Mouse (Mus musculus) ES-Bruce4 (cell line): ENCODE measurements around the gene Ilvbl. TPM values are rescaled to one million over a fixed set of nuclear protein-coding genes. Genes with fewer than 3 reads are reported as not detected.

Source experiments
- H3K27ac ChIP-seq: 2 replicates; pipeline ENCODE4 v1.5.1; 2012; ENCODE audit warnings: low read length, inconsistent platforms; ENCODE audit not compliant: insufficient read depth
- H3K27me3 ChIP-seq: 2 replicates; pipeline ENCODE4 v1.6.1; 2012; ENCODE audit warnings: mild to moderate bottlenecking, low read length, inconsistent platforms; ENCODE audit not compliant: control insufficient read depth, poor library complexity, insufficient read depth, severe bottlenecking
- H3K36me3 ChIP-seq: 2 replicates; pipeline ENCODE4 v1.6.1; 2012; ENCODE audit warnings: inconsistent platforms, mild to moderate bottlenecking, low read length, moderate library complexity; ENCODE audit not compliant: control insufficient read depth, poor library complexity, insufficient read depth, severe bottlenecking
- H3K4me1 ChIP-seq: one replicate; pipeline ENCODE4 v1.8.1; 2011; ENCODE audit warnings: low read length; ENCODE audit not compliant: control insufficient read depth, insufficient read depth
- H3K4me3 ChIP-seq: 2 replicates; pipeline ENCODE4 v1.5.1; 2011; ENCODE audit warnings: low read depth, mild to moderate bottlenecking, low read length
- H3K9ac ChIP-seq: 2 replicates; pipeline ENCODE4 v1.6.1; 2012; ENCODE audit warnings: low read depth, mild to moderate bottlenecking, inconsistent platforms; ENCODE audit not compliant: poor library complexity, severe bottlenecking
- H3K9me3 ChIP-seq: replicated peaks from 2 replicates; pipeline ENCODE4 v1.6.1; 2012; ENCODE audit warnings: mild to moderate bottlenecking, low read length, inconsistent platforms; ENCODE audit not compliant: control insufficient read depth, poor library complexity, insufficient read depth, severe bottlenecking
- CTCF ChIP-seq: IDR thresholded peaks from one replicate; pipeline ENCODE4 v1.8.1; 2011; ENCODE audit warnings: low read depth, low read length
- EP300 ChIP-seq: IDR thresholded peaks from 2 replicates; pipeline ENCODE4 v1.6.1; 2011; ENCODE audit warnings: low read depth, low read length; ENCODE audit not compliant: insufficient read depth
- POLR2A ChIP-seq: IDR thresholded peaks from one replicate; pipeline ENCODE4 v1.8.1; 2011; ENCODE audit warnings: low read length; ENCODE audit not compliant: insufficient read depth
- polyA plus RNA-seq: library from polyadenylated mRNA; stranded (reverse); fragments of >200 nt; gene quantifications from 2 replicates; pipeline ENCODE4 v1.2.4, GENCODE M21; 2011; ENCODE audit warnings: low read depth; ENCODE audit not compliant: missing spikeins, insufficient read depth, insufficient read length

Gene Ilvbl
- polyA plus RNA-seq, 1 experiment, result 16.7 TPM

GRCm38 (mm10) chr10:78592856-78593379 lies 18.8 kb downstream of the Ilvbl start:
- no peaks in the 10 kb centered on the region for H3K4me1 ChIP-seq
- TF ChIP-seq POLR2A, result no peak
- no peak for TF ChIP-seq CTCF
- no peak for TF ChIP-seq EP300

GRCm38 (mm10) chr10:78593736-78594135 lies 19.6 kb downstream of the Ilvbl start:
- H3K27me3 ChIP-seq, result no peaks in the 10 kb centered on the region
- H3K4me1 ChIP-seq, result no peaks in the 10 kb centered on the region
- H3K36me3 ChIP-seq, result no peaks in the 10 kb centered on the region
- H3K4me3 ChIP-seq, result no peak overlapping the region
- TF ChIP-seq EP300, result no peak
- no peak for TF ChIP-seq CTCF
- no peak for TF ChIP-seq POLR2A
- H3K9ac ChIP-seq, result no peak overlapping the region
- H3K27ac ChIP-seq, result no peak overlapping the region
- H3K9me3 ChIP-seq, result no peaks in the 10 kb centered on the region

More at GRCm38 (mm10) chr10:78592856-78593379, 18.8 kb downstream of the Ilvbl start:
- Histone ChIP-seq H3K36me3 (no peaks in the 10 kb centered on the region), H3K9me3 (no peaks in the 10 kb centered on the region), H3K27ac (no peak overlapping the region), H3K27me3 (no peaks in the 10 kb centered on the region), H3K9ac (no peak overlapping the region), H3K4me3 (no peak overlapping the region)

- TF ChIP-seq EP300 (no peak), CTCF (no peak), POLR2A (no peak)
- no peak overlapping the region for H3K9ac ChIP-seq
These were observed 20.0 kb downstream of the Ilvbl start for GRCm38 (mm10) chr10:78594157-78594556.

GRCm38 (mm10) chr10:78594566-78594965 lies 20.4 kb downstream of the Ilvbl start:
- Histone ChIP-seq H3K36me3 (no peaks in the 10 kb centered on the region), H3K4me3 (no peak overlapping the region), H3K27me3 (no peaks in the 10 kb centered on the region), H3K27ac (no peak overlapping the region), H3K4me1 (no peaks in the 10 kb centered on the region), H3K9ac (no peak overlapping the region), H3K9me3 (no peaks in the 10 kb centered on the region)
- TF ChIP-seq POLR2A, result no peak
- TF ChIP-seq CTCF, result no peak
- no peak for TF ChIP-seq EP300

More at GRCm38 (mm10) chr10:78594157-78594556, 20.0 kb downstream of the Ilvbl start:
- no peaks in the 10 kb centered on the region for H3K4me1 ChIP-seq
- no peaks in the 10 kb centered on the region for H3K36me3 ChIP-seq
- no peaks in the 10 kb centered on the region for H3K27me3 ChIP-seq
- no peaks in the 10 kb centered on the region for H3K9me3 ChIP-seq
- no peak overlapping the region for H3K4me3 ChIP-seq
- no peak overlapping the region for H3K27ac ChIP-seq

- TF ChIP-seq POLR2A, result no peak
- Histone ChIP-seq H3K4me3 (no peak overlapping the region), H3K36me3 (no peaks in the 10 kb centered on the region), H3K9ac (no peak overlapping the region), H3K27me3 (no peaks in the 10 kb centered on the region), H3K27ac (no peak overlapping the region), H3K9me3 (no peaks in the 10 kb centered on the region), H3K4me1 (no peaks in the 10 kb centered on the region)
These were observed 25.7 kb downstream of the Ilvbl start for GRCm38 (mm10) chr10:78599865-78600264.

- Histone ChIP-seq H3K4me3 (no peak overlapping the region), H3K4me1 (no peaks in the 10 kb centered on the region), H3K27me3 (no peaks in the 10 kb centered on the region), H3K9ac (no peak overlapping the region), H3K9me3 (no peaks in the 10 kb centered on the region), H3K36me3 (no peaks in the 10 kb centered on the region), H3K27ac (no peak overlapping the region)
- TF ChIP-seq POLR2A (no peak), EP300 (no peak), CTCF (no peak)
These were observed 30.9 kb downstream of the Ilvbl start for GRCm38 (mm10) chr10:78605080-78605479.
